Mouse (Mus musculus): ENCODE measurements around the gene Lep.

Gene Lep

DNA sequence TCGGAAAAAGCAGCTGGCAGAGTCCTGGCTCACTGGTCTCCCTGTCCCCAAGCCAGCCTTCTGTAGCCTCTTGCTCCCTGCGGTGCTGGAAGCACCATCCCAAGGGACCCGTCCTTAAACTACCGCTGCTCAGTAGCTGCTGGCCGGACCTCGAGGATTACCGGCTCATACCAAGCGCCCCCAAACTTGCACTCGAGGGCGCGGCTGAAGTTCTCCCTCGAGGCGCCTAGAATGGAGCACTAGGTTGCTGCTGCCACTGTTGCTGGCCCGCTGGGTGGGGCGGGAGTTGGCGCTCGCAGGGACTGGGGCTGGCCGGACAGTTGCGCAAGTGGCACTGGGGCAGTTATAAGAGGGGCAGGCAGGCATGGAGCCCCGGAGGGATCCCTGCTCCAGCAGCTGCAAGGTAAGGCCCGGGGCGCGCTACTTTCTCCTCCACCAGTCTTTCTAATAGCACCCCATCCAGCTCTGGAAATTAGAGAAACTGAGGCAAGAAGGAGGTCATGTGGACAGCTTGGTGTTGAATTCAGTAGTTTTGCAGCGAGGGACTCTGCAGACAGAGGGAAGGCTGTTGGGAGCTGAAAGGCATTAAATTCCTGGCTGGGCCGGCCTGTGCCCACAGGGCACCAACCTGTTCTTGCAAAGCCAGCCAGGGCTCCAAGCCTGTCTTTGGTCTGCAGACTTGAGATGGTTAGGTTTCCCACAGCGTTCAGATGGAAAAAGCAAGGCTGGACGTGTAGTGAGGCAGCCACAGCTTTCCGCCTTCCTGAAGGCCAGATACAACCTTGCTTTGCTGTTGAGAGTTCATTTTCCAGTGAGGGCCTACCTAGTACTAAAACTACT, at the start of gene Lep:
Gene Lep, plus strand, starts transcription at position 375 of the 840 bp plus-strand sequence.
- DNase-seq (ENCODE audit: low spot score in 2 of 2) = no peak

DNA sequence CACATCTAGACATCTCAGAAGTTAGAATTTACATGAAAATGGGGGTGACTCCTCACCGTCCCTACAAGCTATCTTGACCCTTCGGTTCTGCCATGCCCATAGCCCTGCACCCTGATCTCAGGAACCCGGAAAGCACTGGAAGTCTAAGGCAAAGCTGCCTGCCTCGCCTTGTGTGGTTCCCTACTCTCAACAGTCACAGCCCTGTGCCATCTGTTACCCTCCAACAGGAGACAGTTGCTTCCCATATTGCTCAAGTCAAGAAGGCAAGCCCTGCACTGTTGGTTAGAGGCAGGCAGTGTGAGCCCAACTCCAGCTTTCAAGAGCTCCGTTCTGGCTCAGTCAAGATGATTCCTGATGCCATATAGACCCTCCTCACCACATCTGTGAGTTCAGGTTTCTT, 48.4 kb upstream of the Lep start:
- no peak for DNase-seq (ENCODE audit: low spot score in 2 of 2)

DNA sequence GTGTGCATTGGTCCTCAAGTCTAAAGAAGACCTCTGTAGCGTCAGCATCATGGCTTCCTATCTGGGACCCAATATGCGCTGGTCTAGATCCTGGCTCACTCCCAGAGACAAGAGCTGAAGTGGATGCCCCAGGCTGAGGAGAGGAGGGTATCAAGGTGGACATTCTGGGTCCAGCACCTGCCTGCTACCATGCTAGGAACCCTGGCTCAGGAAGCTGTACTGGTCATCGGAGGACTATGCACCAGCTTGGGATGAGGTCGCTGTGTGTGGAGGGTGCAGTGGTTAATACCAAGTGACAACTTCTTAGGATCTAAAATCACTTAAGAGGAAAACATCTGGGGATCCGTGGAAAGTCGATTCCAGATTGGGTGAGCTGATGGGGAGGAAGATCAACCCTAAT, 46.8 kb upstream of the Lep start:
- no peak for DNase-seq (ENCODE audit: low spot score in 2 of 2)

DNA sequence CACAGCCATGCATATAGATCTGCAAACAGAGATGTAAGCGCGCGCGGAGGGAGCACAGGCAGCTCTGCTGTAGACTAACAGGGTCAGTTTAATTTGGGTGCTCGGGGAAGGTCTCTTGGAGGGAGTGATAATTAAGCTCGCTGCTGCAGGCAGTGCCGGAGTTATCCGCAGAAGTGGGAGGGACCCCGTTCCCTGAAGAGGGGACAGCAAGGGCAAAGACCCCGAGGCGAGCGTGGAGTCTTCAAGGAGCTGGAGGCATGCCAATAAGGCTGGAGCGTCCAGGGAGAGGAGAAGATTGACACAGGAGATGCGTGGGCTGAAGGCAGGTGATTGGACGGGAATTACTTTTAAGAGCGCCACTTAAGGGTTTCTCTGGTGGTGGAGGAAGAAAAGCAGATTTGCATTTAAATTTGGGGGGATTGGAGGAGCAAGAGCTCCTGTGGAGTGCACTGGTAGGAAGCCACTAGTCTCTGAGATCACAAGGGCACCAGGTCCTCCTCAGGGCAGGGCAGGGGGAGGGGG, 43.1 kb upstream of the Lep start:
- DNase-seq (ENCODE audit: low spot score in 2 of 2) = no peak

DNA sequence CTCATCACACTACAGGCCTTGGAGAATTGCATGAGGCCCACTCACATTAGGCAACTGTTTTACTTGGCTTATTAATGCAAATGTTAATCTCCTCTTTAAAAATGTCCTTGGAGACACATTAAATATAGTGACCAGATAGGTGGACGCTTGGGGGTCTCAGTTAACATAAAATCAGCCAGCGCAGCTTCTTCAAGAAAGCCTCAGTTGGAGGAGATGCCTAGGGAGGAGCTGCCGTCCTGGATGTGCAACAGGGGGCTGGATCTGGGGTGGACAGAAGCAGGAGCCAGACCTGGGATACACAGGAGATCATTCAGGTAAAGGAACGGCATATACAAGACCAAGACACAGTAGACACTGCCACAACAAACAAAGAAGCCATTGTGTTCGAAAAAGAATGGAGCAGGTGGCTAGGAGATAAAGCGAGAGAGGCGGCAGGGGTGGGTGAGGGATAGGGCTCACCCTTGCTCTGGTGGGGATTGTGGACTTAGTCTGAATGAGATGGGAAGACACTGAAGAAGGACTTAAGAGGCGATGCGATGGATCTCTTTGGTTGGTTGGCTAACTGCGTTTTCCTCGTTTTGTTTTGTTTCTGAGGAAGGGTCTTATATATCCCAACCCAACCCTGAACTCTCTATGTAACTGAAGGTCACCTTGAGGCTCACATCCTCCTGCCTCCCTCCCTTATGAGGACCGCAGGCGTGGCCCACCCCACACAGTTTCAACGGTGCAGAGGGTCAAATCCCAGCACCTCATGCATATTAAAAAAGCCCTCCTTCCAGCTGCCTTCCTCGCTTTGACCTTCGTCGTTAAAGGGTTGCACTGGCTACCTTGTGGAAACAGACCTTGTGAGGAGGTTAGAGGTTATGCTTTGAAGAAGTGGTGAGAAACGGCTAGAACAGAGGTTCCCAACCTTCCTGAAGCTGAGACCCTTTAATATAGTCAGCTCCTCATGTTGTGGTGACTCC, 40.0 kb upstream of the Lep start:
- no peak for DNase-seq (ENCODE audit: low spot score in 2 of 2)

DNA sequence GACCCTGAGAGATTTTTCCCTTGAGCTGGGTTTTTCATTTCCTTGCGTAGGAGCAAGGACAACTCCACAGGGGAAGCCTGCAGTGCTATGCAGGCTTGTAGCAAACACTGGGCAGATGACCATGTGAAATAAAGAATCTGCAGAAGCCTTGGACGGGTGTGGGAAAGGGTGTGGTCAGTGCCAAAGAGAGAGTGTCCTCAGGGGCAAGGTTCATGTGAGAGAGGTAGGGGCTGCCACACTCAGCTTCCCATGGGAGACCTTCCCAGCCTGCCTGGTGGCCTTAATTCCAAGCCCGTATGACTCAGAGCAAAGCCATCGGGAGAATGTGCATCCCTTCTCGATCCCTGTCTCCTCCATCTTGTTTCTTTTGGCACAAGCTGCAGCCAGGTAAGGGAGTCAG, 39.1 kb upstream of the Lep start:
- DNase-seq (ENCODE audit: low spot score in 2 of 2) = no peak

DNA sequence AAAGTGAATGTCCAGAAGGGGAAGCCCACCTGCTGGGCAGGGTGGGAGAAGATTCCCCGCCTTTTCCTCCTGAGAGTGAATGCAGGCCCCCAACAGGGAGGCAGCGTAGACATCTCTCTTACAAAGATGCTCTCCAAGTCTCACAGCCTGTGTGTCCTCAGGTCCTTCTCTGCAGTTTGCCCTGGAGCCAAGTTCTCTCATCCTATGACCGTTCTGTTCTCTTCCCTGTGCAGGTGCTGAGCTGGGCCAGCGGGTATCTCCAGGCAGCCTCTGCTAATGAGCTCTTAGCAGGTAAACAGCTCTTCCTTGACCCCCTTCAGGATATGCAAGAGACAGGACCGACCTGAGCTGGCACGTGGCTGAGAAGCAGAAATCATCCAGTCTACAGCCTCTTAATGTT, 38.5 kb upstream of the Lep start:
- no peak for DNase-seq (ENCODE audit: low spot score in 2 of 2)

DNA sequence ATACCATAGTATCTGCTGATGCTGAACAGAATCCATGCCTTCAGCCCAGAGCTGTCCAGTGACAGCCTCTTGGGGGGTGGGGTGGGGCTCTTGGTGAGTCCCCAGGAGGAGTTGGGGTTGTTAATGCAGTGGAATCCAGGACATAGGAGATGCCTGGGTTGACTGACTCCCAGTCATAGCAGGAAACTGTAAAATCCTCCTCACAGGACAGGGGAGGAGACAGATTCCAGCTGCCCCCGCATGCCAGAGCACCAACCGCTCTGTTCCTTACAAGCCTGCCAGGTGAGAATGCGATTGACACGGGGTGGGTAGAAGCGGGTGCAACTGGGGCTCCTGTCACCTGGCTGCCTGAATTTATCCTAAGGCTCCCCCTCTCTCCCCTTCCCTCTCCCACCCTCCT, 37.9 kb upstream of the Lep start:
- DNase-seq (ENCODE audit: low spot score in 2 of 2) = no peak

DNA sequence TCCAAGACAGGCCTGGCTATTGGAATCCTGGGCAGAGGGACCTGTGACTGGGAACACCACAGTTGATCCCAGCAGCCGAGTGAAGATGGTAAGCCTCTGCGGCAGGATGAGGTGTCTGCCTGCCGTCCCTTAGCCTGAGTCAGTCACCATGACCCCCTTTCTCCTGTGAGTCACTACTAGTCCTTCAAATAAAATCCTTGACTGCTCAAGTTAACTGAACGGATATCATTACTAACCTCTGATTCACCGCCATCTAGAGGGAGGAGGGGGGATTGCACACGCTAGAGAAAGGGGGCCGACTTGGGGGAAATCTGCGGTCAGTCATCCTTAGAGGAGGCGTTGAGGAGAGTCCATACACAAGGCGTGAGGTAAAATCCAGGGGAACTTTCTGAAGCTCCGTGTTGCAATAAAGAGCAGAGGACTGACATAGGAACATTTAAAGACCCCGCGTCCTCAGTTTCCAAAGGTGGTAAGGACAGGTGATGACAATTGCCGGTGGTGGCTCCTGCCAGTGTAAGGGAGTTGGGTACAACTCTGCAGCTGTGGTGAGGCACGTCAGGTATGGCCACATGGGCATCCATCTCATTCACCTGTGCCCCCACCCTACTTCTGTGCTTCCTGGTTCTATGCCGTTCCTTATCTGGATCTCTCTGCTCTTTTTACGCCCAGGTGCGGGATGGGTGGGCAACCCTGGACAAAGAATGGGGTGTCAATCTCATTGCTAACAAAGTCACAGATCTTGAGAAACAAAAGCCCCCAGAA, 36.6 kb upstream of the Lep start:
- peak in 1 of 2 experiments; percentile 20 for DNase-seq (ENCODE audit: low spot score in 2 of 2)

DNA sequence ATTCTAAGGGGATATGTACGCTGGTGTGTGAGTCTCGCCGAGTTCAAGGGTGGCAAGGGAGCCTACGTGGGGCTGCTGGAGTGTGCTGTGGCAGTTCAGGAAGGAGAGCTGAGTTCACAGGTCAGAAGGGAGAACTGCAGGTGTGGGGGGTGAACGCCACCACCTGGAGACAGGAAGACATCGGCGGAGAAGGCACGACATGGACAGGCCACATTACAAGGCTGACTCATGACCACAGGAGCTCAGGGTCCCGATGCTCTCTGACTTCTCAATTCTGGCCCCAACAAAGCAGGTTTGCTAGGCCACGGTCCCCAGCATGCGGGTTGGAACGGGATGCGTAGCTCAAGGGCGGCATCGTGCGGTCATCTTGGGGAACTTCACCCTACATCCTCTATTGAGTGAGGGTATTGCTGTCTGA, 36.0 kb upstream of the Lep start:
- peak; percentile 33 to 66 for DNase-seq (ENCODE audit: low spot score in 2 of 2)

DNA sequence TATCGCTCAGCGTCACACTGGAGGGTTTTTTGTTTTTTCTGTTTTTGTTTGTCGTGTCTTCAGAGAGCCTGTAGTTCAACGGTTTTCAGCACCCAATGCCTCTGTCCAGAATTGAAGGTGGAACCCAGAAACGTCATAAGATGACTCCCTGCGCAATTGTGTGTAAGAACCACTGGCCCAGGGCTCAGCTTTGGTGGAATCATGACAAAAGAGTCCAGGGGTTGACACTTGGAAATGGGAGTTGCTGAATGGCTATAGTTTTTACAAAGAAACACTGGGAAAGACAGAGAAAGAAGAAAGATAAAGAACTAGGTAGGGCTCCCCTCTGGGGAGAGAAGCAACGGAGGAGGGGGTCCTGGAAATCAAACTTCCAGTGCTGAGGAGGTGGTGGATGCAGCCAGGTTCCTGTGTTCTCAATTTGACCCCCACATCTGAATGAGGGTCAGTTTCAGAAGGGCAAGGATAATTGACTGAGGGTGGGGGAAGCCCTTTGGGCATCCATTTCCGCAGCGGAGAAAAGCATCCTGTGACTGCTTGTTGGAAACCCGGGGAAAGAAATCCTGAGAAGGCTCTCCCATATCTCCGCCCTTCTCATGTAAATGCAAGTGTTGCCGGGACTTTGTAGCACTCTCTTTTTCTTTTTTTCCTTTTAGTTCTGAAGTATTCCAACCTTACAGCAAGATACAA, 34.1 kb upstream of the Lep start:
- no peak for DNase-seq (ENCODE audit: low spot score in 2 of 2)

DNA sequence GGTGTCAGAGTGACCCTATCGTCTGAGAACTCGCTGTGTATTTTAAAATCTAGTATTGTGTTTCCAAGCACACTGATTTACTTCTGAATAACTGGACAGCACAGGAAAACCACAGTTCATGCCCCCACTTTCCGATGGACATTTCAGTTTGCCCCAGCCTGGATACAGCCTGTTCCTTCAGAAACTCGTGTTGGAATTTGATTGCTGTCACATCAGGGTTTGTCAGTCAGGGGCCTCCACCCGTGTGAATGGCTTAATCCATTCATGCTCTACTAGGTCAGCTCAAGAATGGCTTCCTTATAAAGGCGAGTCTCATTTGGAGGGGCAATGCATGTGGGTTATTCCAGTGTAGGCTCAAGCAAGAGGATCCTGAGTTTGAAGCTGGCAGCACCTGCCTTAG, 33.3 kb upstream of the Lep start:
- DNase-seq (ENCODE audit: low spot score in 2 of 2) = no peak

DNA sequence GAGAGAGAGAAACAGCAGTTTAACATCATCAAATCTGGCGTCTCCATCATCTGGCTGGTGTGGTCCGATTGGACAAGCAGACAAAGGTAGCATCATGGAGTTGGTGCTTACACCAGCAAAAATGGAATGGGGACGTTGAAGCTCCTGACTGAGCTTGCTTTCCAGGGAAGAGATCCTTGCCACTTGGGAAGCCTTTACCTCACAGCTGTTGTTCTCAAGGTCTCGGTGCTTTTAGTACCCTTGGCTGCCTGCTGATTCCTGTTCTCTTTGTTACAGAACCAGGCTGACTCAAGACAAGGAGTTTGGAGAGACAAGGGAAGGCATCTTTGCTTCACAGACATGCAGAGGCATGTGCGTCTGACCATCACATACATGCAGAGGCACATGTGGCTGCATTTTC, 31.9 kb upstream of the Lep start:
- no peak for DNase-seq (ENCODE audit: low spot score in 2 of 2)

DNA sequence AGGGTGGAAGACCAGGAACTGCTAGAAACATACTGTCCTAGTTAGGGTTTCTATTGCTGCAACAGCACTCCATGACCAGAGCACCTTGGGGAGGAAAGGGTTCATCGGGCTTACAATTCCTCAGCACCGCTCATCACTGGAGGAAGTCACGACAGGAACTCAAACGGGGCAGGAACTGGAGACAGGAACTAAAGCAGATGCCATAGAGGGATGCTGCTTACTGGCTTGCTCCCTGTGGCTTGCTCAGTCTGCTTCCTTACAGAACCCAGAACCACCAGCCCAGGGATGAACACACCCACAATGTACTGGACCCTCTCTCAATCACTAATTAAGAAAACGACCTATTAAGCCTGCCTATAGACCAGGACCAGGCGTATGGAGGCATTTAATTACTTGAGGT, 30.5 kb upstream of the Lep start:
- DNase-seq (ENCODE audit: low spot score in 2 of 2) = no peak

DNA sequence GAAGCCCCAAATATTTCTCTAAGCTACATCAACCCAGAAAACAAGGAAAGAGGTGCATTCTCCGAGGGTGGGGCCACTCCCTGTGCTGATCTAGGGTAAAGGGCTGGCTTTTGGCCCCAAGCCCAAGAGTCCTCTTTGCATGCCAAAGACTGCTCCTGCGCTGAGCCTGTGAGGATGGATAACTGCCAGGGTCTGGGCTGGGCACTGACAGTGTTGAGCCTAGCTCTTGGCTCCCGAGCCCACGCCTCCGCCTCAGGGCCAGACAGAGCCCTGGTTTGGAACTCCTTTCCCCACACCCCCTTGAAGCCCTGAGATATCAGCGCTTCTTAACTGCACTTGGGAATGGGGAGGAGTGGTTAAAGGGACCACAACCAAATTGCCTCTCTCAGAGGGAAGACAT, 28.8 kb upstream of the Lep start:
- DNase-seq (ENCODE audit: low spot score in 2 of 2) = peak in 1 of 2 experiments; percentile 11

DNA sequence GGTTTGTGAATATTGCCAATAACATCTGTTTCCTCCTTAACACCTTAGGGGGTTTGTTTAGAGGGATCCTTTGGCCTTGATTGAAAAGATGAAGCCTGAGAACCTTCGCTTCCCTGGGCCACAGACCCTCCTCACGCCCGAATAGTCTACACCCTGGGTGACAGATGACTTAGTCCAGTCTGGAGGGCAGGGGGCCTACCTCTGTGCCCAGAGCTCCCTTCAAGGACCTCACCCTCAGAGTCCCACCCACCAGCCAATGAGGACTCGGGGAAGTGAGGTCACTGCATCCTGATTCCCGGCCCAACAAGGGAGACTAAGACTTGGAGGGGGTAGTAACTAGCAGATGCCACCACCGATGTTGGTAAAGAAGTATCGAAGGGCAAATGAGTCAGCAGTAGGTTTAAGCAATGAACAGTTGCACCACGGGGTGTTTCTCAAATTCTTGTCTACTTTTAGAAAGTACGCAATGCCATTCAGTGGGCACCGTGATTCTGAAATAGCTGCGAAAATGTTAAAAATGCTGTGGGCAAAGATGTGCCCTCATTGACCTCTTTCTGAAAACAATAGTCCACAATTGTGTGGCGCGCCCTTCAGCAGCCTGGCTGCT, 28.2 kb upstream of the Lep start:
- no peak for DNase-seq (ENCODE audit: low spot score in 2 of 2)

DNA sequence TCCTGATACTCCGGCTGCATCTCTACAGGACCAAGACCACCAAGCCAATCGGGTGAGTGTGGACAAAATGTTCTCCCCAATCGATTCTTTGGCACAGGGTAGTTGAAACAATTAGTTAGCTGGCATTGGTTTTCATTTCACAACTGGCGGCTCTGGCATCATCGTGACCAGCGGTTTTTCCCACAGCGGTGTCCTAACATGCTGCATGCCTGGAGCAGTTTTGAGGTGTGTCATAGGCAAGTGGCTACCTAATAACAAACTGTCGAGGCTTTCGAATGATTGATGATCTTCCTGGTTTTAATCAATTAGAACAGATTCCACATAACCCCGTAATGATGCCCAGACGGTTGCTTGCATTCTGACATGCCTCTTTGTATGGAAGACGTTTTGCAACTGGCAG, 27.6 kb upstream of the Lep start:
- DNase-seq (ENCODE audit: low spot score in 2 of 2) = no peak

DNA sequence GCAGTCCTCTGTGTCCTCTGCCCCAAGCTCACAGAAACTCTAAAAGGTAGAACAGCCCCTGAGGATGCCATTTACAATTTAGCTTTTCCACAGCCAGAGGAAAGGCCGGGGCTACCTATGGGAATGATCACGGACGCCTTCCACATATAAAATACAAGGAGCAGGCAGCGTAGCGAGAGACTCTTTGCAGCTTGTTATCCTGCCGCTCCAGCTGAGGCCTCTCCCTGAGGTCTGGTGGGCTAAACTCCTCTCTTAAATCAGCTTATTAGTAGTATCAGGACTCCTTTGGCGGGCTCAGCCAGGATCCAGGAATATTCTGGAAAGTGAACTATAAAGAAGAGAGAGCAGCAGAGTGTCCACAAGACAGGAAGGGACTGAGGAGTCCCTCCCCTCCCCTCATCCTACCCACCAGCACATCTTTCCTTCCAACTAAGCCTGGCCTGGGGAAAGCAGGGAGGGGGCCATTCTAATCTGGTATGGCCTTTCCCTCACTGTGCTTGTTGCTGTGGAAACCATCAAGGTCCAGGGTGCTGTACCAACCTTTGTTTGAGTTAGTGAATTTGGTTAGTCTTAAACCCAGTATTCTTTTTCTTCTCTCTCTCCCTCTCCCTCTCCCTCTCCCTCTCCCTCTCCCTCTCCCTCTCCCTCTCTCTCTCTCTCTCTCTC, 25.9 kb upstream of the Lep start:
- no peak for DNase-seq (ENCODE audit: low spot score in 2 of 2)

DNA sequence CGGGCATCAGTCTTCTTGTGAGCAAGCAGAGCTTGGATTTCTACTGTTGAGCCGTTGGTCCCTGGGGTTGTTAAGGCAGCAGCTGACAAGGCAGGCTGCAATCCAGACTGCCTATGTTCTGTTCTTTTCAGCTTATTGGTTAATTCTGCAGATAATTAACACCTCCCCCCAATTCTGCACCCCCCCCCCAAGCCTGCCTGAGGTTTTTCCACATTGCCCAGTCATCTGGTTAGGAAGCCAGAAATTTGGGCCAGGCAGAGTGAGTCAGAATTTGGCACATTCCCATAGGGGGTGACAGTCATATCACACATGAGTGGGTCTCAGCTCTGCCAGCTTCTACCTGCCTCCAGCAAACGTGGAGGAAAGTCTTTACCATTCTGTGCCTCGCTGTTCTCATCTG, 23.3 kb upstream of the Lep start:
- no peak for DNase-seq (ENCODE audit: low spot score in 2 of 2)

DNA sequence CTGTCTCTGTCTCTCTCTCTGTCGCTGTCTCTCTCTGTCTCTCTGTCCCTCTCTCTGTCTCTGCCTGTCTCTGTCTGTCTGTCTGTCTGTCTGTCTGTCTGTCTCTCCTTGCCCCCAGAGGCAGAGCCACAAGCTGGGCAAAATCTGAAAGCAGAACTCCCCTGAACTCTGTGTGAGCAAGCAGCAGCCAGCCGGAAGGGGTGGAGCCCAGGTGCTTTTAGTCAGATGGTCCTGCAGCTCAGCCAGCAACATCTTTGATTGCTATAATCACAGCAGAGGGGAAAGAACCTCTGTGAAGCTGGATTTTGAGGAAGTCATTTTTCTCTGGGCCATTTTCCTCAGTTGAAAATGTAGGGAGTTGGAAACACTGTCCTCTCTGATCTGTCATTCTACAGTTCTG, 19.8 kb upstream of the Lep start:
- DNase-seq (ENCODE audit: low spot score in 2 of 2) = no peak
